Mouse (Mus musculus): ENCODE results near the gene Dffa. TPM values are rescaled to one million over a fixed set of nuclear protein-coding genes. Genes with fewer than 3 reads are reported as not detected.
"Not testable (repeated sequence)": the region's sequence is repeated elsewhere in the genome, so short reads cannot be mapped to it uniquely, and the experiment has no call there.

Gene Dffa
- polyA plus RNA-seq, 1 experiment from 2014 or later, result 29.1 TPM

DNA sequence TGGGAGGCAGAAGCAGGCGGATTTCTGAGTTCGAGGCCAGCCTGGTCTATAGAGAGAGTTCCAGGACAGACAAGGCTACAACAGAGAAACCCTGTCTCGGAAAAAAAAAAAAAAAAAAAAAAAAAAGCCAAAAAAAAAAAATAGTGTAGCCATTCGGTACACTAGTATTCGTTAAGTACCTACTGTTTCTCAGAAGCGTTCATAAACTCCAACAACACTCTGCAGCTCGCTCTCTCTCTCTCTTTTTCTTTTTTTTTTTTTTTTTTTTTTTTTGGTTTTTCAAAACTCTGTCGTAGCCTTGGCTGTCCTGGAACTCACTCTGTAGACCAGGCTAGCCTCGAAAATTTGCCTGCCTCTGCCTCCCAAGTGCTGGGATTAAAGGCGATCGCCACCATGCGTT is 3.5 kb upstream of the Dffa start:
- H3K4me1 ChIP-seq (replicated peaks), result peaks cover 23% of the 10 kb centered on the region
- not testable (repeated sequence) for ATAC-seq (ENCODE audit: low FRiP score)

DNA sequence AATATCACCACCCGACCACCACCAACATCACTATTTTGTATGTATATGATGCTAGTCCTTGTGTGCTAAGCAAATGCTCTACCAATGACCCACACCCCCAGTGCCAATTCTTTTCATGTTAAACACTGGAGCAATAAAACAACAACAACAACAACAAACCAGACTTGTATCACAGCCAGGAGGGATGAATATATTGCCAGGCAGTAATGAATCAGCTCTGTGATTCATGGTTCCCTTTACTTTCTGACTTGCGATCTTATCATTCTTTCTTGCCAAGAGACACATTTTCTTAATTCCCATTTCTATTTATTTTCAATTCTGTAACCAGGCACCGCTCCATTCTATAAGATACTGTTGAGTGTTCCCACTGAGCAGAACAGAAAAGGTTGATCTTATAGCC is 2.5 kb upstream of the Dffa start:
- H3K9me3 ChIP-seq, result no peaks in the 10 kb centered on the region
- 89% methylated on average over 3 of the region's 3 CpGs for WGBS
- no peak overlapping the region for H3K4me3 ChIP-seq
- no peak overlapping the region for H3K9ac ChIP-seq
- H3K27ac ChIP-seq, result no peak overlapping the region
- H3K4me1 ChIP-seq (replicated peaks), result peaks cover 23% of the 10 kb centered on the region
- no peak overlapping the region for H3K4me2 ChIP-seq
- no peaks in the 10 kb centered on the region for H3K27me3 ChIP-seq
- ATAC-seq (ENCODE audit: low FRiP score), result no peak
- peaks cover 5% of the 10 kb centered on the region for H3K36me3 ChIP-seq

More for the DNA sequence above, 3.5 kb upstream of the Dffa start:
- H3K9me3 ChIP-seq, H3K4me3 ChIP-seq, H3K27ac ChIP-seq, H3K27me3 ChIP-seq, H3K9ac ChIP-seq, H3K36me3 ChIP-seq, H3K4me2 ChIP-seq: not testable (repeated sequence)
- 88% methylated on average over 12 of the region's 12 CpGs for WGBS

DNA sequence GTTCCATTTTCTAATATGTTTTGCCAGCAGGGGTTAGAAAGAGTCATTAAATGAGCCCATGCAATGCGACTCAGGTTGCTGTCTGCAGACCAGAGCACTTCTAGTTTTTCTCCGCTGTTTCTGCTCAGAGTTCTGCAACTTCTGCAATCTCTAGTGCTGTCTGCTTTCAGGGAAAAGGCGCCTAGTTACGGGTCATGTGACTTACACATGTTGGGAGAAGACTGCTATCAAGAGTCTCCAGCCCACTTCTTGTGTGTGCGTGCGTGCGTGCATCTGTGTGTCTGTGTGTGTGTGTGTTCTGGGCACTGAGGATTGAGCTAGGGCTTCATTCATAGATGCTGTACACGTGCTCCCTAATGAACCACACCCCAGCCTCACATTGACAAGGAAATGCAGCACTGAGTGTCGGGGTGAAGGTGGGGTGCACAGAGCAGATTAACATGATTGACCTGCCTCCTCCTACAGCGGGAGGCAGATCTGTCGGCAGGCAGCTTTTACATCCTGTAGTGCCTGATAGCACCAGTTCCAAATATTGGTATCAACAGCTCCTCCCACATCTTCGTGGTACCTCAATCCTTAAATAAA is 16.1 kb downstream of the Dffa start:
- not testable (repeated sequence) for H3K27ac ChIP-seq; H3K9me3 ChIP-seq; H3K4me2 ChIP-seq; ATAC-seq (ENCODE audit: low FRiP score); H3K27me3 ChIP-seq; H3K4me3 ChIP-seq; H3K4me1 ChIP-seq (replicated peaks); H3K9ac ChIP-seq
- peaks cover 43% of the 10 kb centered on the region for H3K36me3 ChIP-seq
- WGBS, result 84% methylated on average over 12 of the region's 12 CpGs

DNA sequence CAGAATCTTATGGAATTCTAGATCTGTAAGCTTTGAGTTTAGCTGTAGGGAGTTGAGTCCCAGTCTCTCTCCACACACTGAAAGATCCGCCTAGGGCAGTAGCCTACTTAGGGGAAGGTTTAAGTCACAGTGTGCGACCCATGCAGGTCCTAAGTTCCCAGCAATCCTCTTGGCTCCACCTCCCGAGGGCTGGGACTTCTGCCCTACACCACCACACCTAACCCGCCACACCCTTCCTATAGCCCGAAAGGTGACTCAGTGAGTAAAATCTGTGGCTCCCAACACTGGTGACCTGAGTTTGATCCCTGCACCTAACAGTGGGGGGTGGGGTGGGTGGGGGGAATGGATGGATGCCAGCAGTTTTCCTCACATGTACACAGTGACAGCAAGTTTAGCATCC is 19.5 kb downstream of the Dffa start:
- Histone ChIP-seq H3K9me3 (no peaks in the 10 kb centered on the region), H3K4me1 (replicated peaks) (0 out of 2 replicates have a peak, but pooled peaks cover 3% of the 10 kb centered on the region), H3K27ac (no peak overlapping the region), H3K27me3 (no peaks in the 10 kb centered on the region), H3K4me3 (no peak overlapping the region), H3K4me2 (no peak overlapping the region), H3K9ac (no peak overlapping the region), H3K36me3 (peaks cover 39% of the 10 kb centered on the region)
- no peak for ATAC-seq (ENCODE audit: low FRiP score)
- 75% methylated on average over 5 of the region's 5 CpGs for WGBS

DNA sequence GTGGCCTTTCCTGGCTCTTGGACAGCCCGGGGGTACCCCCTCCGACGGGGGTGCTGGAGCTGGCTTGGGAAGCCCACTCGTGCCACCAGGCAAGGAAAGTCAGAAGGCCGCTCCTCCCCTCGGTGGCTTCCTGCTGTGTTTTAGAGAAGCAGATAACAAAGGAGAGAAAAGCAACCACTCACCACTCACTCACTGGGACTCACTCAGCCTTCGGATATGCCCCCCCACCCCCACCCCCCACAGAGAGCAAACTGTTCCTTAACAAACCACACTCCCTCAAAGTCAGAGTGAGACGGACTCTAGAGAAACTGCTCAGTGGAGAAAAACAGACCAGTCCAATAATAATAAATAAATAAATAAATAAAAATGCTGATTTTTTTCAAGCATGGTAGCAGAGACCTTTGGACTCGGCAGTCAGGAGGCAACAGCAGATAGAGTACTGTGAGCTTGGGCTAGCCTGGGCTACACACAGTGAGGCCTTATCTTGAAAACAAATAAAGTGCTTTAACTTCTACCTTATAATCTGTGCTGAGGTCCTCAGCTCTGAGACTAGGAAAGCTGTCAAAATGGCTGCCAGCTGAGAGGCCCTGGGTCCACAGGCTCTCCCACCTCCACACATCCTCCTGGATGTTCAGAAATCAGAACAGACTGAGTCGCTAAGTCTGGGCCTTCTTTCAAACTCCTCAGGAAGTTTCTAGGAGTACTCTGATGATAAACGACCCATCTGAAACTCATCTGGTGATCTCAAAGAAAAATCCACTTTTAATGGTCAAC is 21.6 kb downstream of the Dffa start:
- Histone ChIP-seq H3K27ac (no peak overlapping the region), H3K9ac (no peak overlapping the region), H3K4me3 (no peak overlapping the region), H3K4me1 (replicated peaks) (0 out of 2 replicates have a peak, but pooled peaks cover 3% of the 10 kb centered on the region), H3K36me3 (peaks cover 36% of the 10 kb centered on the region), H3K27me3 (no peaks in the 10 kb centered on the region), H3K4me2 (no peak overlapping the region), H3K9me3 (no peaks in the 10 kb centered on the region)
- no peak for ATAC-seq (ENCODE audit: low FRiP score)
- WGBS, result 41% methylated on average over 11 of the region's 11 CpGs

DNA sequence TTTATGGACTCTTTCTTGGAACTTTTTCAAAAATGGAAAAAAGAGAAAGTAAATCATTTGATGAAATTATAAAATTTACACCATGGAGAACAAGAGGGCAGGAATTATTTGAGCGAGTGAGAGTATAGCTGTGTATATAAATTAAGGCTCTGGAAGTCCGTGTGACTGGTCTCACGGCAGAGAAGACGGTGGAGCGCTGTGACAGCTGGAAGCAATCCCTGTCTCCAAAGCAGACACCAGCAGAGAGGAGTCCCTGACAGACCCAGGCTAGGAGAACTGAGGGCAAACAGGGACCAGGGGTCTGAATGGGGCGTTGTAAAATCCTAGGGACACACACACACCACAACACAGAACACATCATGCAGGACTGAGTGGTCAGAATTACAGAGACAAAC is 22.2 kb downstream of the Dffa start:
- Histone ChIP-seq H3K4me1 (replicated peaks) (0 out of 2 replicates have a peak, but pooled peaks cover 3% of the 10 kb centered on the region), H3K27ac (no peak overlapping the region), H3K9ac (no peak overlapping the region), H3K4me3 (no peak overlapping the region), H3K27me3 (no peaks in the 10 kb centered on the region), H3K4me2 (no peak overlapping the region), H3K9me3 (no peaks in the 10 kb centered on the region), H3K36me3 (peaks cover 40% of the 10 kb centered on the region)
- no peak for ATAC-seq (ENCODE audit: low FRiP score)
- WGBS, result 77% methylated on average over 6 of the region's 6 CpGs

DNA sequence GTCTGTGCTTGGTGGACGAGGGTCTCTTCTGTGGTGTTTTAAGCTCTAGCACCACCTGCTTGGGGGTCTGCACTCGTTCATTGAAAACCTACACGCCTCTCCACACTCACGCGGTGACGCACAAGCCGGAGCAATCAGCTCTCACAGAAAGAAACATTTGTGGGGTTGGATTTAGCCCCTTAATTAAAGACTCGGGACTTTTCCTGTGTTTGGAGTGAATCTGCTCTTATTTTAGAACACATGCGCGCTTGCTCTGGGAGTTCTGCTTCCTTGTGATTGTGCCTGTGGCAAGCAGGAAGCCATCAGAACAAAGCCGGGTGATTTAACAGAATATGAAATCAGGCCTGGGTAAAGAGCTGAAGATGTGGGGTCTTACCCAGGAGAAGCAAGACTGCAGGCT is 22.7 kb downstream of the Dffa start, which contains the start of gene Cort:
Cort (minus strand) TSS at position 101 of the 400 bp plus-strand sequence.
- H3K4me3 ChIP-seq, result no peak within 1 kb of the TSS
- H3K9me3 ChIP-seq, result no peaks in the 10 kb centered on the region
- H3K27ac ChIP-seq, result no peak within 1 kb of the TSS
- ATAC-seq (ENCODE audit: low FRiP score), result no peak
- H3K27me3 ChIP-seq, result no peaks in the 10 kb centered on the region
- no peak within 1 kb of the TSS for H3K4me2 ChIP-seq
- H3K36me3 ChIP-seq, result peaks cover 45% of the 10 kb centered on the region
- no peak within 1 kb of the TSS for H3K9ac ChIP-seq
- H3K4me1 ChIP-seq (replicated peaks), result 0 out of 2 replicates have a peak, but pooled peaks cover 3% of the 10 kb centered on the region
- WGBS, result 89% methylated on average over 11 of the region's 11 CpGs

DNA sequence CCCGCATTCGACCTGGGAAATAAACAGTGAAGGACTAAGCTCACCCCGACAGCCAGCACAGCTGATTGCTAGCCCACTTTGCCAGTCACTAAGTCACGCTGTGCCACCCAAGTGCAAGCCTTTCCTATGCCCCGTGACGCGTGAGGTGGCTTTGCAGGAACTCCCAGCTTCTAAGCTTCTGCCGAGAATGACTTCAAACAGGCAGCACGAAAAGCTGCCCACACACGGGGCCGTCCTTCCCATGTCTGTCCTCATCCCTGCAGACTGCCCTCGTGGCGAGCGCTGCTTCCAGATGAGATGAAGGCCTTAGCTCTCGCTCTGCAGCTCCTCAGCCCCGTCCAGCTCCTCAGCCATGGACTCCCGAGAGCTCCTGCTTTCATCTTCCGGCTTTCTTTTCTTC is 24.5 kb downstream of the Dffa start:
- Histone ChIP-seq H3K27me3 (no peaks in the 10 kb centered on the region), H3K4me2 (no peak overlapping the region), H3K9ac (no peak overlapping the region), H3K9me3 (no peaks in the 10 kb centered on the region), H3K36me3 (peaks cover 40% of the 10 kb centered on the region), H3K4me3 (no peak overlapping the region), H3K27ac (no peak overlapping the region), H3K4me1 (replicated peaks) (0 out of 2 replicates have a peak, but pooled peaks cover 3% of the 10 kb centered on the region)
- no peak for ATAC-seq (ENCODE audit: low FRiP score)
- 83% methylated on average over 18 of the region's 18 CpGs for WGBS

DNA sequence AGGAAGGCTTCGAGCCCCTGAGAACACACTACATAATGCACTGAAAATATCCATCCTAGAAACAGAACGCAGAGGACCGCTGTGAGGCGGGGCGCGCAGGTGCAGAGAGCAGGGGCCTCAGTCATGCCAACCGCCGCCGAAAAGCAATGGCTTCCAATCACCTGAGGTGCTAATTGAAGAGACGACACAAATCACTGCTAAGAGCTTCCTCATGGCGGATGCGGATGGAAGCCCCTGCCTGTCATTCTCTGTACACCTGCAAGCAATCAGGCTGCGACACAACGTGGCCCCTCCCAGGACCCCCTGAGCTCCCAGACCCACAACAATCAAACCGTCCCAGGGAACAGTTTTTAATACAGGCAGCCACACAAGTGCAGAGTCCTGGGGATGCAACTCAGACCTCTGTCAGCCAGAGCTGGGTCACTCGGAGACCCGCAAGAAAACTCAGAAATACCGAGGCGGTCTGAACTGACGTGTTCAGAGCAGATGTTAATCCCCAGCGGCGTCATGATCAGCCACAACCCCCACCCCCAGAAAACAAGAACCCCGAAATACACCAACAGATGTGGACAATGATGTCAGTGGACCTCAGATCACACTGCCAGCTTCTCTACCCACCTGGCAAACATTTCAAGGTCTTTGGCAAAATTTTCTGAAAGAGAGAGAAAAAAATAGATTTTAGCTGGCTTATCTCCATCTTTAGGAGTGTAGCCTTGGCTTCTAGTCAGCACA is 27.2 kb downstream of the Dffa start:
- Histone ChIP-seq H3K9me3 (no peaks in the 10 kb centered on the region), H3K4me3 (no peak overlapping the region), H3K36me3 (peaks cover 37% of the 10 kb centered on the region), H3K4me2 (no peak overlapping the region), H3K9ac (no peak overlapping the region), H3K27me3 (no peaks in the 10 kb centered on the region), H3K27ac (no peak overlapping the region), H3K4me1 (replicated peaks) (peaks cover under 1% of the 10 kb centered on the region; the same call in 1 of the 2 replicates)
- WGBS, result 89% methylated on average over 23 of the region's 23 CpGs
- no peak for ATAC-seq (ENCODE audit: low FRiP score)

DNA sequence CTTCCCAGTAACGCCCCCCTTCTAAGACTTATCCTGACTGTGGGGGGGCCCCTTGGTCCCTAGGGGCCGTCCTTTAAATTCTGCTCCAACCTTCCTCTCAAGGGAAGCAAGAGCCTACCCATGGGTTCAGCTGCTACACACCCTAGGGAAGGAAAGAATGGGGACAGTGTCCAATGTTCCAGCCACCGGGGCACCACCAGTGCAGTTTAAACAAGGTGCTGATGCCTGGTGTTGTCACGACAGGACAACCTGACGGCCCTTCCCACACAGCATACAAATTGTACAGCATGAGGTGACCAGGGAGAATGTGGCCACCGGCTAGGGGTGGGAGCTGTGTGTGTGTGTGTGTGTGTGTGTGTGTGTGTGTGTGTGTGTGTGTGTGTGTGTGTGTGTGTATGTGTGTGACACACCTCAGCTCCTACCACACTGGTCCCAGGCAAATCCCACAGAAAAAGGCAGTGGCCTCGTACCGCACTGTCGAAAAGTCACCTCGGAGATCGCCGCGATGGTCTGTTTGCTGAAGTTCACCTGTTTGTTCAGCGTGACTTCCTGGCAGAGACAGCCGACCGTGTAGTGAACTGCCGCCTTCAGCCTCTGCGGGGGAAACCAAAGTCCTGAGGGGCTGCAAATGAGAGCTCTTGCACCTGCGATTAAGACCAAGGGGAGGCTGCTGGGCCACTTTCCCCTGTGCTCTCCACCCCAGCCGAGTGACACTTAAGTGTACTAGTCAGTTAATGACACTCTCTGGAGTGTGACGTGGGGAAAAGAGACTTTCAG is 28.0 kb downstream of the Dffa start:
- H3K4me1 ChIP-seq (replicated peaks), result peaks cover 9% of the 10 kb centered on the region
- H3K9ac ChIP-seq, result no peak overlapping the region
- H3K9me3 ChIP-seq, result no peaks in the 10 kb centered on the region
- peaks cover 37% of the 10 kb centered on the region for H3K36me3 ChIP-seq
- H3K4me3 ChIP-seq, result no peak overlapping the region
- no peak for ATAC-seq (ENCODE audit: low FRiP score)
- no peak overlapping the region for H3K27ac ChIP-seq
- WGBS, result 90% methylated on average over 21 of the region's 21 CpGs
- H3K4me2 ChIP-seq, result no peak overlapping the region
- no peaks in the 10 kb centered on the region for H3K27me3 ChIP-seq

DNA sequence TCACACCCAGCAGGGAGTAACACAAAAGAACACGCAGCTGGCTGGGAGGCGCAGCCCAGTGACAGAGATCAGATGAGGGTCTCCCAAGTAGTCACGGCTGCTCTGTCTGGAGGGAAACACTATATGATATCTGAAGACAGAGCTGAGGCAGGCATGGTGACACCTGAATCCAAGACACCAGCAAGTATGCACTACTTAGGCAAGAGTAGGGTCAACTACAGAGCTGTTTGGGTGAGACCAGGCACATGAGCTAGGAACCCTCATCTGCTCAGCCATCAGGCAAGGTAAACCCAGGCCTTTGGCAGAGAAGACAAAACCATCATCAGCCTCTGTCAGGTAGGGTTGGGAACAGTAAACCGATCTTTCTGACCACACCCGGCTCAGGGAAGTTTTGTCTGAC is 29.4 kb downstream of the Dffa start:
- no peak overlapping the region for H3K27ac ChIP-seq
- WGBS, result 86% methylated on average over 5 of the region's 5 CpGs
- H3K9me3 ChIP-seq, result no peaks in the 10 kb centered on the region
- H3K4me1 ChIP-seq (replicated peaks), result peaks cover 9% of the 10 kb centered on the region
- ATAC-seq (ENCODE audit: low FRiP score), result no peak
- H3K4me3 ChIP-seq, result no peak overlapping the region
- no peak overlapping the region for H3K4me2 ChIP-seq
- H3K9ac ChIP-seq, result no peak overlapping the region
- H3K27me3 ChIP-seq, result no peaks in the 10 kb centered on the region
- peaks cover 26% of the 10 kb centered on the region for H3K36me3 ChIP-seq

Data from hindbrain, embryonic 13.5 days (tissue).